Mouse (Mus musculus) liver, embryonic 14.5 days (tissue): ENCODE measurements around the gene Sufu. TPM values are rescaled to one million over a fixed set of nuclear protein-coding genes. Genes with fewer than 3 reads are reported as not detected.
A peak's percentile ranks its signal among the peaks of the same experiment; 100 is the strongest.

Experiments
- ATAC-seq: fragments of 200-750 bp; cut with Nextera tagmentation; 2 replicates; pipeline ENCODE4 v1.8.0; 2017; ENCODE audit warnings: moderate number of reproducible peaks, mild to moderate bottlenecking, moderate library complexity; ENCODE audit not compliant: insufficient read depth
- DNase-seq, 3 experiments: peaks; one replicate each; pipeline ENCODE4 v3.0.0-alpha.2; 2012 to 2013; ENCODE audit warnings: low read depth in 3 of 3, low spot score in 3 of 3
- H3K27ac ChIP-seq: fragments of 300-500 bp; sonication (generic); 2 replicates; pipeline ENCODE4 v1.5.1; 2014; ENCODE audit warnings: moderate library complexity, mild to moderate bottlenecking, control low read depth, inconsistent platforms
- H3K27me3 ChIP-seq: fragments of 300-500 bp; sonication (generic); 2 replicates; pipeline ENCODE4 v1.6.1; 2014; ENCODE audit warnings: mild to moderate bottlenecking, low read length, moderate library complexity; ENCODE audit not compliant: control insufficient read depth, insufficient read depth
- H3K36me3 ChIP-seq: fragments of 300-500 bp; sonication (generic); replicated peaks from 2 replicates; pipeline ENCODE4 v1.6.1; 2014; ENCODE audit warnings: low read depth; ENCODE audit not compliant: control insufficient read depth, insufficient read depth
- H3K4me1 ChIP-seq, 2 experiments: fragments of 200-500 bp in 1 of 2; fragments of 300-500 bp in 1 of 2; sonication (generic) in 1 of 2; replicated peaks; 2 replicates each; pipeline ENCODE4 v1.6.1; 2012 to 2014; ENCODE audit warnings: antibody characterized with exemption in 1 of 2, inconsistent platforms in 1 of 2, low read length in 1 of 2; ENCODE audit not compliant: control insufficient read depth in 2 of 2, insufficient read depth in 2 of 2
- H3K4me2 ChIP-seq: fragments of 300-500 bp; sonication (generic); 2 replicates; pipeline ENCODE4 v1.6.1; 2014; ENCODE audit warnings: low read depth, mild to moderate bottlenecking, control low read depth, moderate library complexity
- H3K4me3 ChIP-seq, 2 experiments: fragments of 200-500 bp in 1 of 2; fragments of 300-500 bp in 1 of 2; sonication (generic) in 1 of 2; 2 replicates each; pipeline ENCODE4 v1.5.1; 2012 to 2014; ENCODE audit warnings: low read depth in 2 of 2, low read length in 2 of 2, mild to moderate bottlenecking in 2 of 2, control low read depth in 1 of 2, inconsistent platforms in 1 of 2, moderate library complexity in 1 of 2; ENCODE audit not compliant: insufficient read depth in 1 of 2
- H3K9ac ChIP-seq: fragments of 300-500 bp; sonication (generic); replicated peaks from 2 replicates; pipeline ENCODE4 v1.6.1; 2014; ENCODE audit warnings: mild to moderate bottlenecking, control low read depth, moderate library complexity
- H3K9me3 ChIP-seq: fragments of 300-500 bp; sonication (generic); 2 replicates; pipeline ENCODE4 v1.6.1; 2016; ENCODE audit warnings: low read length, mixed read lengths; ENCODE audit not compliant: control insufficient read depth
- CTCF ChIP-seq: IDR thresholded peaks from 2 replicates; pipeline ENCODE4 v1.5.1; 2016; ENCODE audit warnings: antibody characterized with exemption, low read depth, control low read depth
- EP300 ChIP-seq: IDR thresholded peaks from 2 replicates; pipeline ENCODE4 v1.6.1; 2016; ENCODE audit warnings: antibody characterized with exemption, low read depth
- WGBS: fragments of 180-500 bp; shearing (Covaris S2); extraction: QIAGEN DNeasy Blood & Tissue Kit; methylation state at CpG from one replicate; pipeline ENCODE4 v1.1.7; 2014; ENCODE audit not compliant: insufficient replicate concordance; 5-methylcytosine and 5-hydroxymethylcytosine counted together
- polyA plus RNA-seq, 2 experiments: library from polyadenylated mRNA; depleted of rRNA in 1 of 2; stranded (reverse) in 1 of 2; unstranded in 1 of 2; fragments of >200 nt; fragmentation: Nextera tagmentation in 1 of 2; extraction: Ambion mirVana in 1 of 2; gene quantifications; 2 replicates each; pipeline versions ENCODE4 v1.2.1 to v1.2.3; 2012 to 2014

Gene Sufu
- polyA plus RNA-seq, 2 experiments: 3.6 to 4.2 TPM

- H3K4me3 ChIP-seq: no peak overlapping the region
- H3K27me3 ChIP-seq: no peaks in the 10 kb centered on the region
- TF ChIP-seq CTCF (no peak), EP300 (no peak)
- H3K4me2 ChIP-seq: no peak overlapping the region
- 83% methylated on average over 24 of the region's 24 CpGs for WGBS
- no peak overlapping the region for H3K27ac ChIP-seq
- H3K9me3 ChIP-seq: no peaks in the 10 kb centered on the region
- H3K4me1 ChIP-seq: peaks cover 2 to 15% of the 10 kb centered on the region in 2 experiments
- DNase-seq (no peak), ATAC-seq (no peak)
- H3K9ac ChIP-seq: no peak overlapping the region
- peaks cover 40% of the 10 kb centered on the region for H3K36me3 ChIP-seq
Measured at GRCm38 (mm10) chr19:46515287-46515821, 118.7 kb downstream of the Sufu start.

GRCm38 (mm10) chr19:46516667-46517528, 120.2 kb downstream of the Sufu start:
- DNase-seq (no peak), ATAC-seq (no peak)
- Histone ChIP-seq H3K4me1 (peaks cover 2 to 11% of the 10 kb centered on the region in 2 experiments), H3K4me3 (no peak overlapping the region), H3K9me3 (no peaks in the 10 kb centered on the region), H3K27me3 (no peaks in the 10 kb centered on the region), H3K9ac (no peak overlapping the region), H3K36me3 (peaks cover 36% of the 10 kb centered on the region), H3K4me2 (no peak overlapping the region), H3K27ac (no peak overlapping the region)
- 51% methylated on average over 3 of the region's 3 CpGs for WGBS
- TF ChIP-seq CTCF (no peak), EP300 (no peak)

- H3K9me3 ChIP-seq: no peaks in the 10 kb centered on the region
- no peak overlapping the region for H3K9ac ChIP-seq
- ATAC-seq: no peak
- no peak for DNase-seq
- TF ChIP-seq EP300 (no peak), CTCF (no peak)
- H3K27me3 ChIP-seq: no peaks in the 10 kb centered on the region
- no peak overlapping the region for H3K4me3 ChIP-seq
- H3K36me3 ChIP-seq: peaks cover 30% of the 10 kb centered on the region
- peak overlapping the region; percentile 11 for H3K4me2 ChIP-seq
- H3K4me1 ChIP-seq: peaks cover 5 to 18% of the 10 kb centered on the region in 2 experiments
- 37% methylated on average over 11 of the region's 14 CpGs for WGBS
- H3K27ac ChIP-seq: no peak overlapping the region
Measured at GRCm38 (mm10) chr19:46517529-46518351, 121.0 kb downstream of the Sufu start.

- H3K9me3 ChIP-seq: no peaks in the 10 kb centered on the region
- TF ChIP-seq EP300 (no peak), CTCF (no peak)
- WGBS: 0% methylated on average over 13 of the region's 13 CpGs
- no peak overlapping the region for H3K4me3 ChIP-seq
- H3K27me3 ChIP-seq: peaks cover 3% of the 10 kb centered on the region; the same call in 1 of the 2 replicates
- peaks cover 11 to 24% of the 10 kb centered on the region in 2 experiments for H3K4me1 ChIP-seq
- H3K4me2 ChIP-seq: peak overlapping the region; percentile 11
- 0 out of 2 replicates have a peak, but pooled peaks have one; percentile 22 for ATAC-seq
- DNase-seq: no peak
- H3K27ac ChIP-seq: no peak overlapping the region
- H3K9ac ChIP-seq: no peak overlapping the region
- H3K36me3 ChIP-seq: peaks cover 24% of the 10 kb centered on the region
Measured at GRCm38 (mm10) chr19:46518352-46518787, 121.7 kb downstream of the Sufu start.
